Mouse (Mus musculus) spleen, adult 12 weeks (tissue): ENCODE data around the gene Wnt2.

Source experiments
- DNase-seq: peaks from one replicate; pipeline ENCODE4 v3.0.0; 2022; ENCODE audit warnings: low spot score

The Wnt2 gene

DNA sequence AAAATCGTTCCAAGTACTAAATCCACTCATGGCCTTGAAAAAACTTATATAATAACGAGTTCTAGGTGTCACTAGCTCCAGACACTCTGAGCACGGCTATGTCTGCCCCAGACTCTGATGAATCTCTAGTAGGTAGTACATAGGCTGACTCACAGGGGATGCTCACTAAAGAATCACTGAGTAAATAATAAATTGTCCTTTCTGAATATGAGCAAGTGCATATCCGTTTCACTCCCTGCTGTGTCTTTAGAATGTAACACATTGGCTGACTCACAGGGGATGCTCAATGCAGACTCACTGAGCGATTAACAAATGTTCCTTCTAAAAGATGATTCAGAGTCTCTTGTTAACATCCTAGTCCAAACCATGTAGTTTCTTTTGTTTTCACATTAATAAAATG, 52.1 kb downstream of the Wnt2 start:
- DNase-seq, result no peak

GRCm38 (mm10) chr6:17977165-17977564, 53.2 kb downstream of the Wnt2 start:
- no peak for DNase-seq

GRCm38 (mm10) chr6:17974416-17974815, 56.0 kb downstream of the Wnt2 start:
- no peak for DNase-seq

- no peak for DNase-seq
These were observed 59.0 kb downstream of the Wnt2 start for GRCm38 (mm10) chr6:17971393-17971792.

DNA sequence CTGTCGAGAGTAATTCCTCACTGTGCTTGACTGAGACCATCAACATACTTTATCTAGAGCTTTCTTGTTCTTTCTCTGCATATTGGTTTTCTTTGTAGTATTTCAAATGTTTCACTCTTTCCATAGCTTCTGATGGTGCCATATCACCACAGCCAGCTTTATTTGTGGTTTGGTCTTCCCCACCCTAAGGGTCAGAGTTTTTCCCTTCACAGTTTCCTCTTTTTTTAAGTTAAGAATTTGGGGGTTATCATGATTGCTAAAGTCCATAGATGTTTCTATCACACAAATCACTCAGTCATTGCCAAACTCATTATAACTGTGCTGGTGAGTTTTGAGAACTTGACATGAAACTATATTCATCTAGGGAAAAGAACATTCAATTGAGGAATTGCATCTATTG, 60.6 kb downstream of the Wnt2 start:
- no peak for DNase-seq

DNA sequence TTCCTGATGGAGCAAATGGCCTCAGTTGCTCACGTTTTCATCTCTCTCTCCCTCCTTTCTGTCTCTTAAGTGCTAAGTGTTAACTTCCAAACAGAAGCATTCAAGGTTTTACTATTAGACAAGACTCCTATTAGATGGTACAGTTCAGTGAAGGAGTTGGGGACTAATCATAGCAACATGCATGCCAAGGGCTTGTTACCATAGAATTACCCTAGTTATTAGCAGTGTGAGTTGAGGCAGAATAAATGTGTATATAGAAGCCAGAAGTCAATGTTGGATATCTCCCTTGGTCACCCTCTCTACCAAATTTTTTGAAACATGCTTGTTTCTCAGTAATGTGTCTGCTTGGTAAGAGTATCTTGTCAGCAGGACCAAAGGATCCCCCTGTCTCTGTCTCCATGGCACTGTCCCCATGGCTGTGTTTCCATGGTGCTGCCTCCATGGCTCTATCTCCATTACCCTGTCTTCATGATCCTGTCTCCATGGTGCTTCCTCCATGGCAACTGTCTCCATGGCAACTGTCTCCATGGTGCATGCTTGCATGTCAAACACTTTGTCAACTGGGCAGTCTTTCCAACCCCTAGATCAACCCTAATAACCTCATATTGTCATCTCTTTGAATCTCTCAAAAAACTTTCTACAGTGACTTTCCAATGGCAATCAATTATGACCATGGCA, 61.8 kb downstream of the Wnt2 start:
- DNase-seq, result no peak

DNA sequence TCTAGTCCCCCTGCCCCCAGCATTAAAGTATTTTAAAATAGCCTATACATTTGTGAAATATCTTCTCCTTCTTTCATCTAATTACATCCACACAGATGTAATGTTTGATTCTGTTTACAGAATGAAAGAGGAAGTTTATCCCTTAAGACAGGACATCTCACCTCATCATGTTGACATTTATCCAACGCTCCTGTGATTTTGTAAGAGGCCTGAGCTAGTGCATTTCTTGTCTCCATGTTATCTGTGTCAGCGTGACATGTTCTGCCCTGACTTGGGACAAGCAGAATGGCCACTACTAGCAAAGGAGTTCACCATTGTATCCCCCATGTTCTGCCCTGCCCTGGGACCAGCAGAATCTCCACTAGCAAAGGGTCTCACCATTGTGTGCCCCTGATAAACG, 66.9 kb downstream of the Wnt2 start:
- DNase-seq, result no peak

DNA sequence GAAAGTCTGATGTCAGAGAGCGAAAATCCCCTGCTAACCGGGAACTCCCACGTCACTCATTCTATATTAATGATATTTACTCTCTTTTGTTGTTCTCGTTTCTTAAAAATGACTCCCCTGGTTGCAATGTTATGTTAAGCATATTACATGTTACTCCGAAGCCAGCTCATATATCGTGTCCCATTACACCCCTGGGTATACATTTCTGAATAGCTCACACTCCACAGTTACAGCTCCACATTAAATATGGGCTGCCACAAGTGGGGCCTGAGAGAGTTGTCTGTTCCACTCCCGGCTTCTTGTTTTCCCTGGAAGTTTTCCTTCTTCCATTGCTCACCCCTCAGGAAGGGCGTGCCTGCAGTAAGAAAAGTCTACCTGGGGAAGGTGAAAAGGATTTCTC, 78.6 kb downstream of the Wnt2 start:
- DNase-seq, result no peak

DNA sequence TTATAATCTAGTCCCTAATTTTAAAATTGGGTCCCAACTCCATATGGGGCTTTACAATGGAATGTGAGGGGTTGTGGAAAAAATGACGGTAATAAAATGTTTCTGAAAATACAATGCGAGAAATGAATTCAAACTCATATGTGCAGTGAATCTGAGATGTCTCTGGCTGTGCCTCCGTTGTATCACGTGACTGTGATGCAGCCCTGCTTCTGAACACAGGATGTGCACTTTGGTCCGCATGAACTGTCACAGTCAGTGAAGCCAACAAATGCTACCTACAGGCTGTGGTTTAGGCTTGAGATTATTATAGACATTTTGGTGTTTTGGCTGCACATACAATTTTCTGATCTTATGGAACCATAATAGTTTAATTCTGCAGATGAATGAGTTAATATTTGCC, 81.3 kb downstream of the Wnt2 start:
- no peak for DNase-seq

DNA sequence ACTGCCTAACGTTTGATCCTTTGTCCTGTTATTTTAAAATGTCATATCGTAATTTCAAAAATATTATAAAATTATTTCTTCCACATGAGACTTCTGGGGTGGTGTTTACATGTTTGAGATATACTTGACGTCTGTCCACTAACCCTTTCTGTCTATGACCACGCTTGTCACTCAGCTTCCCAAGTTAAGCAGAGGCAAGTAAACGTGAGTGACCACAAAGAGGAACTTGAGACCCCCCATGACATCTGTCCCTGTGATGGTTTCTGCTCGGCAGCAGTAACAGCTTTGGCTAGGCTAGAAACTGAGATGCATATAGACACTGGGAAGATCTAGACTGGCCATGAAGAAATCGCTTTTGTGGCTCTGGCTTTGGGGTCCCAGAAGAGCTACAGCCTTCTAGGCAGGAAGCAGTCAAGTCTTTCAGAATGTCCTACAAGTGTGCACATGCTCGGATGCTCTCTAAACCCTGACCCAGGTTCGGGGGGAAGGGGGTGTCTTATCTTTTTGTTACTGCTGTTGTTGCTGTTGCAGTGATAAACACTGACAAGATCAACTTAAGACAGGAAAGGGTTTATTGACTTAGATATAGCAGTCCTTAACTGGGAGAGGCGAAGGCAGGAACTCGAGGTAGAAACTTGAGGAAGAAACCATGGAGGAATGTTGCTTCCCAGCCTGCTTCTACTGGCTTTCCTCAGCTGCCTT, 83.1 kb downstream of the Wnt2 start:
- DNase-seq, result no peak

DNA sequence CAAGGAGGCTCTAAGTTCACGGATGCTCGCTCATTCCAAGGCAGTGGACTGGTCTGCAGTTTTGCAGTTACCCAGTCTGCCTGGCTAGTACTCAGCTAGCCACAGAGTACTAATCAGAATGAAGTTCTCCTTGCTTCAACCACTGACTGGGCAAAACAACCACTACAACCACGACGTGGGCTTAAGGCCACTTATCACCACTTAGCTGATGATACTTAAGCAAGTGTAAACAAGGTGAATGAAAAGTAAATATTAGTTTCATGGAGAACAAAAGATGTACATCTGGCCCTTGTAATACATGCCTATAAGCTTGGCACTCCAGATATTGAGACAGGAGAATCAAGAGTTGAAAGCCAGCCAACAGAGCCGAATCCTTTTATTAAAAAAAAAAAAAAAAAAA, 83.9 kb downstream of the Wnt2 start:
- no peak for DNase-seq

GRCm38 (mm10) chr6:17943877-17944617, 86.3 kb downstream of the Wnt2 start:
- no peak for DNase-seq

GRCm38 (mm10) chr6:17942344-17942743, 88.0 kb downstream of the Wnt2 start:
- no peak for DNase-seq

- no peak for DNase-seq
These were observed 88.5 kb downstream of the Wnt2 start for GRCm38 (mm10) chr6:17941916-17942315.
